Mouse (Mus musculus) gastrocnemius, postnatal 25 days (tissue): ENCODE results near the gene 3110082I17Rik. TPM values are rescaled to one million over a fixed set of nuclear protein-coding genes. Genes with fewer than 3 reads are reported as not detected.

Source experiments
- DNase-seq: peaks from one replicate; pipeline ENCODE4 v3.0.0; 2022
- long read RNA-seq, 2 experiments: library from polyadenylated mRNA; stranded (forward); transcript quantifications; one replicate each; pipeline ENCODE4 v2.0.0; 2021
- total RNA-seq, 2 experiments: library from RNA; stranded (reverse); gene quantifications; 1 replicate in 1 of 2; 2 replicates in 1 of 2; pipeline ENCODE4 v1.2.3; 2021

Gene 3110082I17Rik
- 1 to 10 TPM; 7.8 to 8.0 TPM for total RNA-seq
- long read RNA-seq, experiment 1, transcript 3110082I17Rik-201 (5 exons, 1,429 nt): major isoform, 9 of 12 reads
- long read RNA-seq, experiment 1, partial matches to known transcripts: 2 of 12 reads
- long read RNA-seq, experiment 1, other reads (novel, unspliced or antisense): 1 of 12 reads
- long read RNA-seq, experiment 2, transcript 3110082I17Rik-201 (5 exons, 1,429 nt): major isoform, 14 of 20 reads
- long read RNA-seq, experiment 2, partial matches to known transcripts: 1 of 20 reads
- long read RNA-seq, experiment 2, other reads (novel, unspliced or antisense): 5 of 20 reads

DNA sequence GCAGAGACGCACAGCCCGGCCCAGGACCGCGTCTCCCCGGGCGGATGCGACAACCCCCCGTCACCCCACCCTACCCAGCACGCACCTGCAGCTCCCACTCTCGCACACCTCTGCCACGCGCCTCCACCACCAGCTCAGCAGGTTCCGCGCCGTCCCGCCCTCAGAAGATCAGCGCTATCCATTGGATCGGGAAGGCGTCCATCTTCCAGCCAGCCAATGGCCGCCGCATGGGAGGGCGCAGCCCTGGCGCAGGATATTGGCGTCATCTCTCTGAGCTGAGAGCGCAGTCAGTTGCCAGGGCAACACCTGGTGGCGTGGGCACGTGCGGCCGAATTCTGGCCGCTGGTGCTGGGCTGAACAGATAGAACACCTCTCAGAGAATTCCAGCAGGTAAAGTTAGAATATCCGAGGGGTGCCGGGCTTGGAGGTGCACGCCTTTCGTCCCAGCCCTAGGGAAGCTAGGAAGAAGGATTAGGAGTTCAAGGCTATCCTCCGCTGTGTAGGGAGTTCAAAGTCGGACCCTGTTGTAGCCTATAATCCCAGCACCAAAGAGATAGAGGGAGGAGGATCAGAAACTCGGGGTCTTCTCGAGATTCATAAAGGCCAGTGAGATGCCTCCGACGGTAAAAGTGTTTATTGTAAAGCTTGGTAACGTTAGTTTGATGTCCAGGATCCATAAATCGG is at the start of gene 3110082I17Rik:
3110082I17Rik (minus strand) TSS at position 144 of the 684 bp plus-strand sequence.
- DNase-seq: peak; percentile 96

DNA sequence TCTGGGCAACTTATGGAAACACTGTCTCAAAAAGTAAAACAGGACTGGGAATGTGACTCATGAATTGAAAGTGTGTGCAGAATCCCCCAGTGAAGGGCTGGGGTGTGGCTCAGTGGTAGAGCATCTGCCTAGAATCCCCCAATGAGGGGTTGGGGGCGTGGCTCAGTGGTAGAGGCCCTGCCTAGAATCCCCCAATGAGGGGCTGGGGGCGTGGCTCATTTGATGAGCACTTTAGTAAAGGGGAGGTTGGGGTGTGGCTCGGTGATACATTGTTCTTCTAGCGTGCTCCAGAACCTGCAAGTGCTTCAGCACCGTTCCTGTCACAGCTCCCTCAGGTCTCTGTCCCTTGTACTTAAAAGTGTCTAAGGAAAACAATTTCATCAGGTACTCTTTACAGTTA is 45.9 kb upstream of the 3110082I17Rik start:
- DNase-seq: no peak

- peak; percentile 57 for DNase-seq
Measured at GRCm38 (mm10) chr5:139505073-139505606, 44.8 kb upstream of the 3110082I17Rik start.

GRCm38 (mm10) chr5:139502281-139502680 is 42.0 kb upstream of the 3110082I17Rik start:
- no peak for DNase-seq

DNA sequence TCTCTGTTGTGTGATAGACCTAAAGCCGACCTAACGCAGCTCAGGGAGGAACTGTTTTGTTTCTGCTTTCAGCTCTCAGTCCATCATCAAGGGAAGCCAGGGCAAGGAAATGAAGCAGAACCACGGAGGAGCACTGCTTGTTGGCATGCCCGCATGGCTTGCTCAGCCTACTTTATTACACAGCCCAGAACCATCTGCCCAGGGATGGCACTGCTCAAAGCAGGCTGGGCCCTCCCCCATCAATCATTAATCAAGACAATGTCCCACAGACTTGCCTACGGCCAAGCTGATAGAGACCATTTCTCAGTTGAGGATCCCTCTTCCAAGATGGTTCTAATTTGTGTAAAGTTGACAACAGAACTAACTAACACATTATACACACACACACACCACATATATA is 38.5 kb upstream of the 3110082I17Rik start:
- DNase-seq: no peak

GRCm38 (mm10) chr5:139496939-139497338 is 36.6 kb upstream of the 3110082I17Rik start:
- DNase-seq: no peak

DNA sequence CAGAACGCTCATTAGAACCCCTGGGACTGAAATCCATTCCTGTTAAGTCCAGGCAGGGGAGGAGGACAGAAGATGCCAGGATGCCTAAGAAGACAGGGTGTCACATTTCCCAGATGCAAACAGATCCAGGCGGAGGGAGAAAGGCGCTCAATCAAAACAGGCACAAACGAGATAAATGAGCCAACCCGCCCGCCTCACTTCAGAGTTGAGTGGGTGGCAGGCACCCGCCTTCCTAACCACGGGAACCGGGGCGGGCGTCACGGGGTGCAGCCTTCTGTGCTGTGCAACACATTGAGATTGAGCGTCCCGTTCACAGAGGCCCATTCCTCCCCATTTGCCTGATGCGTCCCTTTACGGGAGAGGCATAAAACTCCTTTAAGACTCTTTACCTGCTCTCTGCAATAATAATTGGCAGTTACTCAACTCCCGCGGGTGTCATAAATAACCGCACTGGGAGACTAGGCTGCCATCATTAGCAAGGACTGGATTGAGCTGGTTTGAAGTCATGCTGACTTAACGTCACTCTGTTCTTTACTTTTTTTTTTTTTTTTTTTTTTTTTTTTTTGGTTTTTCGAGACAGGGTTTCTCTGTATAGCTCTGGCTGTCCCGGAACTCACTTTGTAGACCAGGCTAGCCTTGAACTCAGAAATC is 34.8 kb upstream of the 3110082I17Rik start:
- no peak for DNase-seq

- DNase-seq: no peak
Measured at GRCm38 (mm10) chr5:139493690-139494089, 33.4 kb upstream of the 3110082I17Rik start.

GRCm38 (mm10) chr5:139491348-139491747 is 31.0 kb upstream of the 3110082I17Rik start:
- DNase-seq: no peak

GRCm38 (mm10) chr5:139490131-139490530 is 29.8 kb upstream of the 3110082I17Rik start:
- no peak for DNase-seq

DNA sequence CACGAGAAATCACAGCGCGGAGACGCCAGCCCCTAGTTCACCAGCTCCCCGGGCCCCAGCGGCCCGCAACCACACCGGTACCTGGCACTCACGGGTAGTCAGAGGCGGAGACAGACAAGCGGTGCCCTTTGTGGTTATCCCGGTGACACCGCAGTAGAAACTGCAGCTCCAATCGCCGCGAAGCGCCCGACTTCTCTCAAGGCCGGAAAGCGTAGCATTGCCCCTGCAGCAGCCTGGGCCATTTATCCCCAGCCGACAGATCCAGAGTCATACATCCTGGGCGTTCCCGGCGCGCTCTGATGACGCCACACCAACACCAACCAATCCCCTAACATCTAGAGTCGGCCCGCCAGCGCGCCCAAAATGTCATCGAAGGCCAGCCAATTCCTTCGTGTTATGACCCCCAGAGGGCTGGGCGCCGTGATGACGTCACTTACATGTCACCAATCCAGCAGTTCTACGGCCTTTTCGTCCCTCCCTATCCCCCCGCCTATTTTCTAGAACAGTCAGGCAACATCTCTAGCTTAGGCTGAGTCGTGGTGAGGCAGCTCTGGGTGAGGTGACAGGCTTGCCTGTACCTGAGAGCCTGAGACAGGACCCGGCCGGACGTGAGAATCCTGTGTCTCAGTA is 24.0 kb upstream of the 3110082I17Rik start, which contains the start of gene Zfand2a:
Zfand2a (minus strand) TSS at position 365 of the 630 bp plus-strand sequence.
- peak; percentile 98 for DNase-seq

DNA sequence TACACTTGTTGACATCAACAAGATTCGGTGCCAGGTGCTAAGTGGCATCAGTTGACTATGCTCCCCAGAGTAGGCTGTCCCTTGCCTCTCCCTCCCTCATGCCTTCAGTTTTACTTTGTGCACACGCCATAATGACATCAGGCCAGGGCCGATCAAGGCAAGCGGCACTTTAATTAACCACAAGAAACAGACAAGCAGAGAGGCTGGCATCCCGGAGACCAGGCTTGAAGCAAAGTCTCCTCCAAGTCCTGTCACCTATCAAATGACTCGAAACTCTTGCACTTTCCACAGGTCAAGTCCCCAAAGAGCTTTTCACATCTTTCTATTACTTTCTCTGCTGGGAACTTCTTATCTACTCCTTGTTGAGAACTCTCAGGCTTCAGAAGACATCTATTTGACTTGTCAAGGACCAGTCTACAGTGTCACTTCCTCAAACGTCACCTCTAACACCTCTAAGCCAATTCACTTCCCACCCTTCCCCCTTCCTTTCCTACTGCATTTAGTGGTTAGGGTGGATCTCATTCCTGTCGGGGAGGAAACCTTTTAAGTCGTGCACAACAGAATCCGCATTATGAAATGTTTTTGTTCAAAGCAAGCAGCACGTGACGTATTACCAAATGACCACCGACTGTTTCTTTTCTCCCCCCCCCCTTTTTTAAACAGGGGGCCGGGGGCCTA is 23.0 kb upstream of the 3110082I17Rik start:
- no peak for DNase-seq

DNA sequence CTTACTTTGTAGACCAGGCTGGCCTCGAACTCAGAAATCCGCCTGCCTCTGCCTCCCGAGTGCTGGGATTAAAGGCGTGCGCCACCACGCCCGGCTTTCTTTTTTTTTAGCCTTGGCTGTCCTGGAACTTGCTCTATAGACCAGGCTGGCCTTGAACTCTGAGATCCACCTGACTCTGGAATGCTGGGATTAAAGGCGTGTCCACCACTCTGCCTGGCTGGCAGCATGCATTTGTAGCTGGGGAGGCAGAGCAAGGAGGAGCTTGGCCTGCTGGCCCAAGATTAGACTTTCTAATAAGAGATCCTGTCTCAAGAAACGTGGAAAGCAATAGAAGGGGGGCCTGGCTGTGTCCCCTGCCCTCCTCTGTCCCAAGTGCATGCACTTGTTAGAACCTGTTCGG is 20.1 kb upstream of the 3110082I17Rik start:
- no peak for DNase-seq

GRCm38 (mm10) chr5:139479088-139479487 is 18.8 kb upstream of the 3110082I17Rik start:
- DNase-seq: no peak

- no peak for DNase-seq
Measured at GRCm38 (mm10) chr5:139474741-139475140, 14.4 kb upstream of the 3110082I17Rik start.

DNA sequence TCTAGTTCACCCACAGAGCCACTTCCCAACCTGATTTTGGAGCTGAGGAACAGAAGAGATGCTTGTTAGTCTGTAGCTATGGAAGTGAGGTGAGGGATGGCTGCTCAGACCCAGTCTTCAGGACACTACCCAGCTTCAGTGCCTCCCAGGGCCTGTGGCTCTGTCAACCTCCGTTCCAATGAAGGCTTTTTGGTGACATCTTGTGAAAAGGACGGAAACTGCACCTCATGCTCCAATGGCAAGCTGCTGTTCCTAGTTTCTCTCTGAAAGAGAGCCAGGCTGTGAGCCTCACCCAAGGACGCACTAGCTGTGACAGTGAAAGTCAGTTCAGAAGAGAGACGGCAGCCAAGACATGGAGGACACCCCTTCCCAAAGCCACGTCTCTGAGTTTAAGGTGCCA is 7.7 kb upstream of the 3110082I17Rik start:
- DNase-seq: no peak

GRCm38 (mm10) chr5:139466801-139467200 is 6.5 kb upstream of the 3110082I17Rik start:
- DNase-seq: no peak

- DNase-seq: no peak
Measured at GRCm38 (mm10) chr5:139466373-139466772, 6.0 kb upstream of the 3110082I17Rik start.

GRCm38 (mm10) chr5:139464874-139465273 is 4.5 kb upstream of the 3110082I17Rik start:
- DNase-seq: no peak

DNA sequence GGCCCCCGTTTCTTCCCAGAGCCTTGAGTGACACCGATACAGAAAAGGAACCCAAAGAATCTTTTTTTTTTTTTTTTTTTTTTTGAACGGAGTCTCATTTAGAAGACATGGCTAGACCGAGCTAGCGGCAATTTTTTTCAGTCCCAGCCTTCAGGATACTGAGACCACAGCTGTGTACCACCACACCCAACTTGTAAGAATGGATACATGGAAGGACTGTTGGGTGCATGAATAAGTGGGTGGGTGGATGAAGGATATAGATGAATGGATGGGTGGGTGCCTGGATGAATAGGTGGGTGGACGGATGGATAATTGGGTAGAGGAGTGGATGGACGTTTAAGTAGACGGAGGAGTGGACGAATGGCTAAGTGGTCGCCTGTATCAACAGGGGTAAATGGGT is 389 bp downstream of the 3110082I17Rik start:
- DNase-seq: no peak

GRCm38 (mm10) chr5:139457241-139457640 is 3.1 kb downstream of the 3110082I17Rik start:
- no peak for DNase-seq

- no peak for DNase-seq
Measured at GRCm38 (mm10) chr5:139455166-139455565, 5.2 kb downstream of the 3110082I17Rik start.
